Mouse (Mus musculus): ENCODE measurements around the gene Enthd1.

Gene Enthd1

GRCm38 (mm10) chr15:80482348-80482747, 82.6 kb downstream of the Enthd1 start:
- DNase-seq: no peak

GRCm38 (mm10) chr15:80474429-80475002, 90.4 kb downstream of the Enthd1 start:
- DNase-seq: no peak

- no peak for DNase-seq
These were observed 97.1 kb downstream of the Enthd1 start for GRCm38 (mm10) chr15:80467876-80468275.

GRCm38 (mm10) chr15:80462106-80462505, 102.8 kb downstream of the Enthd1 start:
- DNase-seq: peak in 1 of 2 experiments; percentile 55

GRCm38 (mm10) chr15:80461446-80461845, 103.5 kb downstream of the Enthd1 start:
- no peak for DNase-seq

GRCm38 (mm10) chr15:80460011-80460410, 104.9 kb downstream of the Enthd1 start:
- DNase-seq: no peak

- no peak for DNase-seq
These were observed 107.0 kb downstream of the Enthd1 start for GRCm38 (mm10) chr15:80457984-80458383.

GRCm38 (mm10) chr15:80454486-80454885, 110.5 kb downstream of the Enthd1 start:
- no peak for DNase-seq

- DNase-seq: no peak
These were observed 112.5 kb downstream of the Enthd1 start for GRCm38 (mm10) chr15:80452425-80452824.

GRCm38 (mm10) chr15:80445956-80446687, 118.8 kb downstream of the Enthd1 start:
- DNase-seq: peak; percentile 41 to 49

- no peak for DNase-seq
These were observed 124.8 kb downstream of the Enthd1 start for GRCm38 (mm10) chr15:80440195-80440594.

GRCm38 (mm10) chr15:80438423-80438822, 126.5 kb downstream of the Enthd1 start:
- DNase-seq: no peak

GRCm38 (mm10) chr15:80437996-80438395, 127.0 kb downstream of the Enthd1 start:
- no peak for DNase-seq

- no peak for DNase-seq
These were observed 128.0 kb downstream of the Enthd1 start for GRCm38 (mm10) chr15:80436961-80437360.

GRCm38 (mm10) chr15:80430324-80430723, 134.6 kb downstream of the Enthd1 start:
- DNase-seq: no peak

- DNase-seq: no peak
These were observed 146.8 kb downstream of the Enthd1 start for GRCm38 (mm10) chr15:80418146-80418545.

- DNase-seq: no peak
These were observed 147.9 kb downstream of the Enthd1 start for GRCm38 (mm10) chr15:80417066-80417465.

GRCm38 (mm10) chr15:80415132-80415531, 149.8 kb downstream of the Enthd1 start:
- no peak for DNase-seq

GRCm38 (mm10) chr15:80413988-80414721, 150.8 kb downstream of the Enthd1 start:
- peak; percentile 69 to 85 for DNase-seq

GRCm38 (mm10) chr15:80413070-80413469, 151.9 kb downstream of the Enthd1 start:
- no peak for DNase-seq

- no peak for DNase-seq
These were observed 154.3 kb downstream of the Enthd1 start for GRCm38 (mm10) chr15:80410661-80411060.

- DNase-seq: peak; percentile 35 to 64
These were observed 157.1 kb downstream of the Enthd1 start for GRCm38 (mm10) chr15:80407873-80408272.
